Mouse (Mus musculus): ENCODE results near the gene Hic1. TPM values are rescaled to one million over a fixed set of nuclear protein-coding genes. Genes with fewer than 3 reads are reported as not detected.

Hic1 gene
- polyA plus RNA-seq, 1 experiment = 3.8 TPM

- Histone ChIP-seq H3K27ac (ENCODE audit: insufficient read depth, low read length) (no peak overlapping the region), H3K4me3 (ENCODE audit: insufficient read depth, low read length) (no peak overlapping the region), H3K4me1 (ENCODE audit: control insufficient read depth, insufficient read depth, low read length) (no peaks in the 10 kb centered on the region; the same call in 1 of the 2 replicates)
- TF ChIP-seq CTCF (IDR thresholded peaks at IDR 0.05; ENCODE audit: extremely low read depth, insufficient read depth, low read length) (no peak), POLR2A (IDR thresholded peaks at IDR 0.05; ENCODE audit: extremely low read depth, insufficient read depth, low read length) (no peak)
Measured at GRCm38 (mm10) chr11:75131300-75131699, 38.0 kb downstream of the Hic1 start.

GRCm38 (mm10) chr11:75129481-75129880, 39.8 kb downstream of the Hic1 start:
- Histone ChIP-seq H3K27ac (ENCODE audit: insufficient read depth, low read length) (no peak overlapping the region), H3K4me3 (ENCODE audit: insufficient read depth, low read length) (no peak overlapping the region), H3K4me1 (ENCODE audit: control insufficient read depth, insufficient read depth, low read length) (no peaks in the 10 kb centered on the region; the same call in 1 of the 2 replicates)
- TF ChIP-seq CTCF (IDR thresholded peaks at IDR 0.05; ENCODE audit: extremely low read depth, insufficient read depth, low read length) = no peak
- TF ChIP-seq POLR2A (IDR thresholded peaks at IDR 0.05; ENCODE audit: extremely low read depth, insufficient read depth, low read length) = no peak

DNA sequence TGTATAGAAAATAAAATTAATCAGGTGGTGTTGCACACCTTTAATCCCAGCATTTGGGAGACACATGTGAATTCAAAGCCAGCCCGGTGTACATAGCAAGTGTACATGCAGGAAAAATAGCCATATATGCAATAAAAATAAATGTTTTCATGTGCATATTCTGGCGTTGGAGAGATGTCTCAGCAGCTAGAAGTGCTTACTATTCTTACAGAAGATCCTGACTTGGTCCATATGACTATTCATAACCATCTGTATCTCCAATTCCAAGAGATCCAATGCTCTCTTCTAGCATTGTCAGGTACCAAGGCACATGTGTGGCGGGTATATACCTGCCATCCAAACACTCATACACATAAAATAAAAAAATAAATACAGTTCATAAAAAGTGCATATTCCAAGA, 42.9 kb downstream of the Hic1 start:
- peak overlapping the region; percentile 40; the same call in 1 of the 2 replicates for H3K27ac ChIP-seq (ENCODE audit: insufficient read depth, low read length)
- TF ChIP-seq CTCF (IDR thresholded peaks at IDR 0.05; ENCODE audit: extremely low read depth, insufficient read depth, low read length) (no peak), POLR2A (IDR thresholded peaks at IDR 0.05; ENCODE audit: extremely low read depth, insufficient read depth, low read length) (no peak)
- H3K4me3 ChIP-seq (ENCODE audit: insufficient read depth, low read length) = no peak overlapping the region
- no peaks in the 10 kb centered on the region for H3K4me1 ChIP-seq (ENCODE audit: control insufficient read depth, insufficient read depth, low read length)

DNA sequence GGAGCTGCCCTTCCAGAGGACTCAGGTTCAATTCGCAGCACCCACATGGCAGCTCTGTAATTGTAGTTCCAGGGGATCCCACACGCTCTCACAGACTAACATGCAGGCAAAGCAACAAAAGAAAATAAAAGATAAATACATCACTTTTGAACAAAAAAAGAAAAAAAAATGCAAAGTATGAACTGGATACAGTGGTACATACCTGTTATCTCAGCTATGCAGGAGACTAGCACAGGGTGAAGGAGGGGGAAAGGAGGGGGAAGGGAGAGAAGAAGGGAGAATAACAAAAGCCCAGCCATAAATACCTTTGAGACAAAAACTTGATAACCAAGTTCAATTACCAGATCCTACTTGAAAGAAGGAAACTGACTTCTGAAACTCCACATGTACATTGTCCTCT, 44.9 kb downstream of the Hic1 start:
- Histone ChIP-seq H3K4me3 (ENCODE audit: insufficient read depth, low read length) (no peak overlapping the region), H3K4me1 (ENCODE audit: control insufficient read depth, insufficient read depth, low read length) (peaks cover 3% of the 10 kb centered on the region; the same call in 1 of the 2 replicates), H3K27ac (ENCODE audit: insufficient read depth, low read length) (no peak overlapping the region)
- no peak for TF ChIP-seq POLR2A (IDR thresholded peaks at IDR 0.05; ENCODE audit: extremely low read depth, insufficient read depth, low read length)
- no peak for TF ChIP-seq CTCF (IDR thresholded peaks at IDR 0.05; ENCODE audit: extremely low read depth, insufficient read depth, low read length)

- Histone ChIP-seq H3K27ac (ENCODE audit: insufficient read depth, low read length) (no peak overlapping the region), H3K4me1 (ENCODE audit: control insufficient read depth, insufficient read depth, low read length) (peaks cover 11% of the 10 kb centered on the region; the same call in 1 of the 2 replicates), H3K4me3 (ENCODE audit: insufficient read depth, low read length) (no peak overlapping the region)
- TF ChIP-seq POLR2A (IDR thresholded peaks at IDR 0.05; ENCODE audit: extremely low read depth, insufficient read depth, low read length) (no peak), CTCF (IDR thresholded peaks at IDR 0.05; ENCODE audit: extremely low read depth, insufficient read depth, low read length) (no peak)
Measured at GRCm38 (mm10) chr11:75121348-75121747, 48.0 kb downstream of the Hic1 start.

DNA sequence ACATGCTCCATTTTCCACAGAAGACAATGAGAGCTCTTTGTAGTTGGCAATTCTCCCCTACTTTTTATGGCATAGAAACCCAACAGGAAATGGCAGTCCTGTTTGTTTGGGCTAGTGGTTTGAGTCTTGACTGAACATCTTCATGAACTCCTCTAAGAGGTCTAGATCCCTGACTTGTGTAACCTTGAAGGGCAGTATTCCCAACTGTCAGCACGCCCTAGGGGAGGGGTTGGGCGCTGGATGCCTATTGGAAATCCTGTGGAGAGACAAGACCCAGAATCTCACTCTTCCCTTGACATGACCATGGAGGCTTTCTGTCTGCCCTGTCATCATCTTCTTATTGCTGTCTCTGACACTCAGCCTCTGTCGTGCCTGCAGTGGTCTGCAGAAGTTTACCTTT, 49.5 kb downstream of the Hic1 start:
- H3K4me1 ChIP-seq (ENCODE audit: control insufficient read depth, insufficient read depth, low read length) = peaks cover 11% of the 10 kb centered on the region; the same call in 1 of the 2 replicates
- H3K4me3 ChIP-seq (ENCODE audit: insufficient read depth, low read length) = no peak overlapping the region
- TF ChIP-seq CTCF (IDR thresholded peaks at IDR 0.05; ENCODE audit: extremely low read depth, insufficient read depth, low read length) = no peak
- TF ChIP-seq POLR2A (IDR thresholded peaks at IDR 0.05; ENCODE audit: extremely low read depth, insufficient read depth, low read length) = no peak
- H3K27ac ChIP-seq (ENCODE audit: insufficient read depth, low read length) = 0 out of 2 replicates have a peak overlapping the region, but pooled peaks have one; percentile 55

DNA sequence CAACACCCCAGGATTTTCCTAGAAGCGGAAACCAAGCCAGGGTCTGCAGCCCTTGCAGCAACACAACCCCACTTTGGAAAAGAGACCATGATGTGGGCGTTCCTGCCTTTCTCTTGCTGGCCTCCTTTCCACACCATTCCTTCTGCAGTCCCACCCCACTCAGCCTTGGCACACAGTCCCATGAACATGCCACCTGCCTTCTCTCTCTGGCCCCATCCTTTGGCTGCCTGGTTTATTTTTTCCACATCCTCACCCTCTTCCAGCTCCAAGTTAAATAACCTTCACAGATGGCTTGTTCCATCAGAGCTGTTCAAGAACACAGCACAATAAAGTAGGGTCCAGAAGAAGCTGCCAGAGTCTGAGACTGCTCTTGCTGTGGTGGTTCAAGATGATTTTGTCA, 50.0 kb downstream of the Hic1 start:
- no peak overlapping the region for H3K27ac ChIP-seq (ENCODE audit: insufficient read depth, low read length)
- TF ChIP-seq CTCF (IDR thresholded peaks at IDR 0.05; ENCODE audit: extremely low read depth, insufficient read depth, low read length) (no peak), POLR2A (IDR thresholded peaks at IDR 0.05; ENCODE audit: extremely low read depth, insufficient read depth, low read length) (no peak)
- peaks cover 11% of the 10 kb centered on the region; the same call in 1 of the 2 replicates for H3K4me1 ChIP-seq (ENCODE audit: control insufficient read depth, insufficient read depth, low read length)
- H3K4me3 ChIP-seq (ENCODE audit: insufficient read depth, low read length) = no peak overlapping the region

- Histone ChIP-seq H3K4me1 (ENCODE audit: control insufficient read depth, insufficient read depth, low read length) (peaks cover 11% of the 10 kb centered on the region; the same call in 1 of the 2 replicates), H3K27ac (ENCODE audit: insufficient read depth, low read length) (0 out of 2 replicates have a peak overlapping the region, but pooled peaks have one; percentile 22), H3K4me3 (ENCODE audit: insufficient read depth, low read length) (no peak overlapping the region)
- no peak for TF ChIP-seq CTCF (IDR thresholded peaks at IDR 0.05; ENCODE audit: extremely low read depth, insufficient read depth, low read length)
- no peak for TF ChIP-seq POLR2A (IDR thresholded peaks at IDR 0.05; ENCODE audit: extremely low read depth, insufficient read depth, low read length)
Measured at GRCm38 (mm10) chr11:75118141-75118540, 51.2 kb downstream of the Hic1 start.

- no peak overlapping the region for H3K27ac ChIP-seq (ENCODE audit: insufficient read depth, low read length)
- TF ChIP-seq POLR2A (IDR thresholded peaks at IDR 0.05; ENCODE audit: extremely low read depth, insufficient read depth, low read length) = no peak
- no peak for TF ChIP-seq CTCF (IDR thresholded peaks at IDR 0.05; ENCODE audit: extremely low read depth, insufficient read depth, low read length)
- H3K4me1 ChIP-seq (ENCODE audit: control insufficient read depth, insufficient read depth, low read length) = peaks cover 11% of the 10 kb centered on the region; the same call in 1 of the 2 replicates
- no peak overlapping the region for H3K4me3 ChIP-seq (ENCODE audit: insufficient read depth, low read length)
Measured at GRCm38 (mm10) chr11:75116379-75116778, 52.9 kb downstream of the Hic1 start.

Other genes with a start within 250 kb of the Hic1 start
- gene Smg6, start 243.7 kb downstream of the Hic1 start, polyA plus RNA-seq (2012; rRNA removed) = 26.9 and 29.2 TPM in 2 replicates
- 60.0 and 62.7 TPM in 2 replicates for gene Srr, start 243.6 kb downstream of the Hic1 start, polyA plus RNA-seq (2012; rRNA removed)
- 19.5 and 21.4 TPM in 2 replicates for gene Ovca2, start 9.3 kb upstream of the Hic1 start, polyA plus RNA-seq (2012; rRNA removed)
- 29.1 and 30.9 TPM in 2 replicates for gene Dph1, start 21.7 kb upstream of the Hic1 start, polyA plus RNA-seq (2012; rRNA removed)
- 37.9 and 40.1 TPM in 2 replicates for gene Rtn4rl1, start 24.3 kb upstream of the Hic1 start, polyA plus RNA-seq (2012; rRNA removed)
- gene Rpa1, start 178.8 kb upstream of the Hic1 start, polyA plus RNA-seq (2012; rRNA removed) = 31.6 and 36.1 TPM in 2 replicates
- gene Smyd4, start 178.9 kb upstream of the Hic1 start, polyA plus RNA-seq (2012; rRNA removed) = 9.5 and 10.0 TPM in 2 replicates